Mouse (Mus musculus): Measurements from ENCODE around the gene Dguok. TPM values are rescaled to one million over a fixed set of nuclear protein-coding genes. Genes with fewer than 3 reads are reported as not detected.
A peak's percentile ranks its signal among the peaks of the same experiment; 100 is the strongest.

The Dguok gene
- total RNA-seq, 4 experiments from 2014 or later, result 46.1 to 62.6 (median 54.7) TPM

DNA sequence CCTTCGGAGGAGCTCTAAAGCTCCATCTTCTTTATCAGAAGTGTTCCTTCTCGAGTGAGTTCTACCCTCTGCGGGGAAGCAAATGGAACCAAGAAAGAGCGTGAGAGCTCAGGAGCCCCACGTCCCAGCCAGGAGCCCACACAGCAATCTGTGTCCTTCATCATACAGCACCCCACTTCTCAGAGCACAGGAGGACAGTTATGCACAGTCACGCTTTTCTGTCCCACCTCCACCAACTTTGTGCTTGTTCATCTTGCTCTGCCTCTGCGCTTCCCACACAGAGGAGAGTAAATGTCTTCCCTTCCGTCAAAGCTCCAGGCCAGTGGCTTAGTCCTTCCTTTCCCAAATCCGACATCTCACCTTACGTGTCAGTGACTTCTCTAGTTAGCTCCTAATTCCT lies 7.7 kb downstream of the Dguok start:
- no peak for DNase-seq

DNA sequence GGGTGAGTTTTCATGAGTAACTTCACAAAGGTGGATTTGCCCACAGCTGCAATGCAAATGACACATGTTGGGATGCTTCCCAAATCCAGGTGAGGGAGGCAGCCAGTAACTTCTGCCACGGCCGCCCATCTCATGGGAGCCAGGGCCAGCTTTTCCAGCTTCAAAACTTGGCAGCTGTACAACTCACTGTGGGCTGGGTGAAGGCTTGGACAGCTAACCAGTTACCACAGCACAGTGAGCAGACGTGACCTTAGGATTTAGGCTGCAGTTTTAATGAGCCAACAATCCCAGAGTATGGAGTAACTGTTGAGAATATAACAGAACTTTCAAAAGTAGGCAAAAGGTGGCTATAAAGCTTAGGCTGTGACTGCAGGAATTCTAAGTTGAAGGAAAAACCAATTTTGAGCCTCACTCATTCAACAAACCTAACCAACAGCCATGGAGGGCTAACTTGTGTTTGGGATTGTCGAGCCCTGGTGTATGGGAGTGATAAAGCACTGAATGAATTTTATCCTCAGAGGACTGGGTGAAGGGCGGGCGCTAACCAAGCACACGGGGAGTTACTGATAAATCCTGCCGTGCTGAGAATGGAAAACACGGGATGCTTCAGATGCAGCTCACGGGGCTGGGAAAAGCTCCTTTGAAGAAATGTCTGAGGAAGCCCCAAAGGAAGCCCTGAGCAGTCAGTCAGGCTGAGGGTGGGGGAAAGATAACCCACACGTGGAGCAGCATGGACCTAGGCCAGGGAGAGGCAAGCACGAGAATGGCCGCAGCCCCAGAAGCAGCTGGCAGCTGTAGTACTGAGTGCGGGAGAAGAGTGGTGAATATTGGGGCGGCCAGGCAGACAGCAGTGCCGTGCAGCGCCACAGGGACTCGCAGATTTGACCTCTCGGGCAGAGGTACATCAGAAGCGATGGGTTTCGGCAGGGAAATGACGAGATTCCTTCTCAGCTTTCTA lies 9.7 kb downstream of the Dguok start:
- peak; percentile 52 for DNase-seq

DNA sequence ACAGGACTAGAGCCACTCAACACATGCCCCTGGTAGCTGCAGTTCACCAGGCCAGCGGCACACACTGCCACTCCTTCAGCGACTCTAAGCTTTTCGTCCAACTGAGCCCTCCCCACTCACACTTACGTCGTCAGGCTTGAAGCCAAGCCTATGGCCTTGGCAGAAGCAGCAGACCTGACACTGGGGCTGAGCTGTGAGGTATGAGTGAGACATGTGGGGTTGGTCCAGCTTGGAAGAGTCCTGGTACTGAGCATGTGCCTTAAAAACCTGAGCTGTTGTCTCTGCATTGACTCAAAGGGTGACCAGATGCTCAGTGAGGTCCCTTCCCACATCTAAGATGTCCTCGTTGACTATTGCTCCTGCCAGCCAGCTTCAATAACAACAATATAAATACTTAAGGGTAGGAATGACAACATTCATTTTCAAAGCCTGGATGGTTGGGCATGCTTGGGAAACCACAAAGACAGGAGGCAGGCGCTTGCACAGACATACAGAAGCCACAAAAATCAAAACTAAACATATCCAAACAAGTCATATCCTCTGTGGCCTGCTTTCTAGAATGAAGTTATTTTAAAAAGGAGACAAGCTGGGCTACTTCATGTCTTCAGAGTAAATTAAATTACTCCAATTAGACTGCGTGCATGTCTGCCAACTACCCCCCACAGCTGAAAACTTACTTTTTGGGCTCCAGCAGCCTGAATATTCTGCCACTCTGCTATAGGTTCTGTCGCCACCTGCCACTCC lies 10.6 kb downstream of the Dguok start:
- DNase-seq, result peak; percentile 84

DNA sequence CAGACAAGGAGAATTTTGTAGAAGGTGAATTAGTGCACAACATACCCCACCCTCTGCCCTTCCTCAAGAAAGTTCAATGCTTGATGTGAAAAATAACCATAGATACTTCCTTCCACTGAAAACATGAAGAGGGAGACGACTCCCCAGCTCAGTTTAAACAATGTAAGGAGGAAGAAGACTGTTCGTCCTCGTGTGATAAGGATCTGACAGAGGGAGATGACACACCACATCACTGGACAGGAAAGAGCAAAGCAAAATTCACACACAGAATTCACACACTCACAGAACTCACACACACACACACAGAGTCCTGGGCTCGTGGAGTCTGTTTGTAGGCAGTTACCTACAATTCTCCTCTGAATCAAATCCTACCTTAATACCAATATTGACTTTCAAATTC lies 16.1 kb downstream of the Dguok start:
- DNase-seq, result no peak

DNA sequence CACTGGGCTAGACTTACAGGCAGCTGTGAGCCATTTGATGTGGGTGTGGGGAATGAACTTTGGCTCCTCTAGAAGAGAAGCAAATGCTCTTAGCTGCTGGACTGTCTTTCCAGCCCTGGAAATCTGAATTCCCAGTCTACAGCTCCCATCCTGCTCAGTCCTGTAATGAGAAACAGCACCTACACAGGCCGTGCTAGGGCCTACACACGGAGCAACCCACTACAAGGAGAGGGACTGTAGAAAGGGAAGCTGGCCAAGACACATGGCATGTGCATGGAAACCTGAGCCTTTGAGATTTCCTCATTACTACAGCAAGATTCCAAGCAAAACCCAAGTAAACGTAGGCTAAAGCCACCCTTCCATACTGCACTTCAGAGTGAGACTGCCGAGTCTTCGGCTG lies 18.6 kb downstream of the Dguok start:
- DNase-seq, result no peak

DNA sequence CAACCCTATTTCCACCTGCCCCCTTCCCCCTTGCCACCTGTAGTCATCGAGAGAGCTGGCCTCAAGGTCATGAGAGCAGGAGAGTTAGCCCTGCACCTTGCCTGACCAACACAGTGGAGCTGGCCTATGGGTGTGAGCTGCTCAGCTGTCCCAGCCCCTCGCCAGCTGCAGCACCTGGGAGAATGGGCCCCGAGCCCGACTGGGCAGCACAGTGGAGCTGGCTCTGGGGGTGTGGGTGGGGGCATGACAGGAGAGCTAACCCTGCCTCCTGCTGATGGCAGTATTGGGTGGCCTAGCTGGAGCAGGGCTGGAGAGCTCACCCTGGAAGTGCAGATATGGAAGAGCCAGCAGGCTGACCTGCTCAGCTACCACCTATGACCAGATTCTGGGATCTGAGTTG lies 19.5 kb downstream of the Dguok start:
- no peak for DNase-seq

DNA sequence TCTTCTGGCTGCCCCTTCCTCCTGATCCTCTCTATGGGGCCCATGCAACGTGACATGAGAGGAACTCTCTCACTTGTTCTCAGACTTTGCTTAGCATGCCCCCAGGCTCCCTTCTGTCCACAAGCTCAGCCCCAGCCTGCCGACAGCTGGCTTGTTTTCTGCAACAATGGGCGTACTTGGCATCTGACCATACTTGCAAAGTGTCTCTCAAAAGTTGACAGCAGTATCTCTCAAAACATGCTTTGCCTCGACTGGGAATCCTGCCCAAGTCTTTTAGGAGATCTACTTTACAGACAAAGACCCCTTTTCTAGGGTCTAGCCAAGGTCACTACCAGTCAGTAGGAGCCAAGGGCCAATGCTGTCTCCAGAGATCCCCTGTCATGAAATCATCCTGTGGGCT lies 20.9 kb downstream of the Dguok start:
- no peak for DNase-seq

DNA sequence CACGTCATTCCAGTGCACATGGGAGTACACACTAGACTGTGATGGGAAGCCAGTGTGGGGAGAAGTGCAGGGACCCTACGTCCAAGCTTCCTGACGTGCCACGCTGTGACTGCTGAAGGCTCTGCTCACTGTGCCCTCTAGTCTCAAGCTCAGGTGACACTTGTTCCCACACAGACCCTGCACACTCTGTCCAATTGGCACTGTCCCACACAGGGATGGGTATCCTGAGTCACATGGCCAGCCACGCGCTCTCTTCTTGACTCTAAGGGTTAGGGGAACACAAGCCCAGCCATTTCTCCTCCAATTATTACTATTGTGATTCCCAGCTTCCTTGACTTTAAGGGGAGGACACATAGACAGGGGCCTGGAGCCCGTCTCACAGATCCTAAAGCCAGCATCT lies 23.0 kb downstream of the Dguok start:
- no peak for DNase-seq

DNA sequence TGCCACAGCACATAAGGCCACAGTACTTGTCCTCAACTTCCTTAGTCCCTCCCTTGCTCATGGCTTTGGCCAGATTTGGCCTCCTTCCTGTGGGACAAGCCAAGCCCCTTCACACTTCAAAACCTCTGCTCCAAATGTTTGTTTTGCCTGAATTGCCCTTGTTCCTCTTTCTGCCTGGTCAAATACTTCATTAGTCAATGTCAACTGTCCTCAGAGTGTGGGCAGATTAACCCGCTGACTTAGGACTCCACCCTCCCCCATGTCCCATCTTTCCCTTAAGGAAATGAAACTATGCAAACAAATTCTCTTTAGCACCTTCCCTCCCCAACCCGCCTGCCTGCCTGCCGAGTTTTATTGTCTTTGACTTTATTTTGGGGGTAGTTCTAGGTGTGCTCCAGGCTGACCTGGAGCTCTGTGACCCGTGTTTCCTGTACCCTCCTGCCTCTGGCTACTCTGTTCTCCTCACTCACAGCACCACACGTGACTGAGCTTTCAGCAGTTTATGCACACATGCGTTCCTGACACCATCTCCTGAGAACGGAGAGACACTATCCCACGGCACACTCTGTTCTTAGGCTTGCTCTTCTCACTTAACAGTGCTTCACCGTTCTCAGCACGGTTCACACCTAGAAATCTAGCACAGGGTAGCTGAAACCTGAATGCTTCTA lies 24.2 kb downstream of the Dguok start:
- peak; percentile 19 for DNase-seq

DNA sequence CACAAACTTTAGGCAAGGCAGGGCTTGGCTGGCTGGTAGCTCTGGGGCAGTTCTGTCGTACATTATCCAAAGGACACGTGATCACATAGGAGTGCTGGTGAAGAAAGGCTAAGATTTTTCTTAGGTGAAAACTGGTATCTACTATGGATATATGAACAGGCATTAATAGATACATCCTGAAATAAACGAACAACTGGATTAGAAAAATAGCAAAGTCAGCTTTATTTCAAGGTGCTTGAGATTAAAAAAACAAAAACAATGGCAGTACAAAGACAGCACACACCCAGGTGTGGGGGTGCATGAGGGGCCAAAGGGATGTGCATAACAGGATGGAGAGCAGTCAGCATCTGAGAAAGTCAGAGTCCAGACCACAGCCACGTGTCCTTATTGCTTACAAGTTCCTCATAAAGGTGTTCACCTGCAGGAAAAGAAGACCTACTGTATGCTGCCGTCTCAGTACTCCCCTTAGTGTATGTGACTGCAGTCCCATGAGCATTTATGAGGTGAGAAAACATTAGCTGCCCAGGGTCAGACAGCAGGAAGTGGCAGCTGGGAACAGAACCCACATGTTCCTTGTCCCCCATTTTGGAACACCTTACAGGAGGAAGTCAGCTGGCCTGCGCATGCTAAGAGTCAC lies 26.6 kb downstream of the Dguok start:
- no peak for DNase-seq

DNA sequence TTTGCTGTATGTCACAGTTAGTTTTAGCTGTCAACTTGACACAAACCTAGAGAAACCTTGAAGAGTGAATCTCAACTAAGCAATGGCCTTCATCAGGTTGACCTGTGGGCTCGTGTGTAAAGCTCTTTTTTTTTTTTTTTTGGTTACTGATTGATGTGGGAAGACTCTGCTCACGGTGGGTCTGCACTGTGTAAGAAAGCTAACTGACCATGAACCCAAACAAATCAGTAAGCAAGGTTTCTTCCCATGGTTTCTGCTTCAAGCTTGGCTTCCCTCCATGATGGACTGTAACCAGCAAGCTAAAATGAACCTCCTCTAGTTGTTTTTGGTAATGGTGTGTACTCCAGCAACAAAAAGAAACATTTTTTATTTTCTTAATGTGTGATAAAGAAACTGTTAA lies 27.6 kb downstream of the Dguok start:
- no peak for DNase-seq

DNA sequence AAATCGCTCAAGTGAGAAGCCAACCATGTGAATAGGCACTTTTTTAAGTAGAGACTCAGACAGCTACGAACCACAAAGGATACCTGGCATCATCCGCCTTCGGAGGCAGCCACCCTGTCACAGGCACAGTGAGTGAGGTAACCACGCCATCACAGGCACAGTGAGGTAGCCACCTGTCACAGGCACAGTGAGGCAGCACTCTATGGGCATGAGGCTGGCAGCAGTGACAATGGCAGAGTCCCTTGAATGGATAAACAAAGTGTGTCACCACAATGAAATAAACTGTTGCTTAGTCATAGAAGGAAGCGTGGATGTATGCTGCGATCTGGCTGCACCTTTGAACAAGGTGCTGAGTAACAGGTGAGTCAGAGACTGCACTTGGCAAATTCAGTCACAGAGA lies 28.1 kb downstream of the Dguok start:
- no peak for DNase-seq

DNA sequence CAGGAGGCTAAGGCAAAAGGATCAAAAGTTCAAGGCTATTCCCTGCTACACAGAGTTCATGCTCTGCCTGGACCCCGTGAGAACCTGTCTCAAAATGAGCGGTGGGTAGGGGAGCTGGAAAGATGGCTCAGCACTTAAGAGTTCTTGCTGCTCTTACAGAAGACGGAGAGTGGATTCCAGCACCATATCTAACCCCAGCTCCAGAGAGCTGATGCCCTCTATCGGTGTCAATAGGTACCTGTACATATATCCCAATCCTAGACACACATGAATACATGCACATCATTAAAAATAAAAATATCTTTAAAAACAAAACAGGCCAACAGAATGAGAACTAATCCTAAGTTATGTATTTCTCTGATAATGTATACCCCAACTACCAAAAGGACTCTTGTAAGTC lies 28.6 kb downstream of the Dguok start:
- DNase-seq, result no peak

DNA sequence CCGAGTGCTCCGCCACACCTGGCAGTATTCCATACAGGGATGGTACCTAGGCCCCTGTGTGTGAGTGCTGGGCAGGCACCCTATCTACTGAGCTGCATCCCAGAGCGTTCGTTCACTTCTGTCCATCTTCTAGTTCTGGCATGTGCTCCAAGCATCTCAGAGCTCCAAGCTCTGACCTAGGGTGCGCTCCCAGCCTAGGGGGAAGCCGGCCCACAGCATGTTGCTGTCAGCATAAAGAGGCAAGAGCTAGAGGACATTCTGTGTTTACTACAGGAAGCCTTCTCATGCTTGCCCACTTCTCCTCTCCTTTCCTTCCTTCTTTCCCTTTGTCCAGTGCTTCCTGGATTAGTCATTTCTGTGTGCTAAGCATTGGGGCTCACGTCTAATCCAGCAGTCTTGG lies 31.3 kb downstream of the Dguok start:
- DNase-seq, result no peak

DNA sequence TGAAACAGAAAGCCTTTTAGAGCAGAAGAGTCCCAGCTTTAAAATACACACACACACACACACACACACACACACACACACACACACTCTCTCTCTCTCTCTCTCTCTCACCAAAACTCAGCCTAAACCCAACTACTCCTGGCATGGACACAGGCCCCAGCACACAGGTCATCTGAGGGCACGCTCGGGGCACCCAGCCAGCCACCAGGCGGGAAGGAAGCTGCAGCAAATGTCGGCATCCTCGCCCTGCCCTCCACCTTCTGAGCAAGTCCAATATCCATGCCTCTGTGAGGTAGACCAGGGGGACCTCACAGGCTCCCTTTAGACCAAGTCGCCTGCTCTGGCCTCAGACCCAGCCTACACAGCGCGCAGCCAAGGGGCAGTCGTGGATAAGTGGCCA lies 33.5 kb downstream of the Dguok start:
- DNase-seq, result peak; percentile 37

DNA sequence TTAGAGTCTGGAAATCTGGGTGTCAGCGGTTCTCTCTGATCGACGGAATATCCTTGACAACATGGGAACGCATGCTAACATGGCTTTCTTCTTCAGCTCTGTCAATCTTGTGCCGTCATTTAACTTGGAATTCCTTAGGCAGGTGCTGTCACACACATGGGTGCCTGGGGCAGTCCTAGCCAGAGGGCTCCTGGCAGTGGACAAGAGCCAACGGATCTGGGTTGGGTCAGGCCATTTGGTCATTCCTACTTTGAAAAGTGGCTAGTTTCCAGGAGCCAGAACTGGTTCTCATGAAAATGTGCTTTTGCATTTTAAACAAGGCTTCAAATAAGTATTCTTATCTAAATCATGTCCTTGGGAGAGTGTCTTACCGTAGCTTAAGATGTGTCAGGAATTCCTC lies 35.0 kb downstream of the Dguok start:
- no peak for DNase-seq

DNA sequence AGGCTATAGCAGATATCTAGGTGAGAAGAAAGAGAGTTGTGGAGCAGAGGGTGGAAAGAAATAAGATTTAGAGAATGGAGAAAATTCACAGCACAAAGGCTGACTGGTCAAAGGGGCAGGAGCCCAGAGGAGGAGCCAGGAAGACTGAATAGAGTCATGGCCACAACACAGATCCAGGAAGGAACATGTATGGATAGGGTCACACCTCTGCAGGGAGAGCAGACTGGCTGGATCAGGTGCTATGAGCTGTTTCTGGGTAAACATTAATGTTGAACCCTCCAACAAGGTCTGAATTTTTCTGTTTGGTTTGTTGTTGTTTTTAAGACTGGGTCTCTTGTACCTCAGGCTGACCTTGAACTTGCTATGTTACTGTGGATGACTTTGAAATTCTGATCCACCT lies 42.8 kb downstream of the Dguok start:
- DNase-seq, result no peak

DNA sequence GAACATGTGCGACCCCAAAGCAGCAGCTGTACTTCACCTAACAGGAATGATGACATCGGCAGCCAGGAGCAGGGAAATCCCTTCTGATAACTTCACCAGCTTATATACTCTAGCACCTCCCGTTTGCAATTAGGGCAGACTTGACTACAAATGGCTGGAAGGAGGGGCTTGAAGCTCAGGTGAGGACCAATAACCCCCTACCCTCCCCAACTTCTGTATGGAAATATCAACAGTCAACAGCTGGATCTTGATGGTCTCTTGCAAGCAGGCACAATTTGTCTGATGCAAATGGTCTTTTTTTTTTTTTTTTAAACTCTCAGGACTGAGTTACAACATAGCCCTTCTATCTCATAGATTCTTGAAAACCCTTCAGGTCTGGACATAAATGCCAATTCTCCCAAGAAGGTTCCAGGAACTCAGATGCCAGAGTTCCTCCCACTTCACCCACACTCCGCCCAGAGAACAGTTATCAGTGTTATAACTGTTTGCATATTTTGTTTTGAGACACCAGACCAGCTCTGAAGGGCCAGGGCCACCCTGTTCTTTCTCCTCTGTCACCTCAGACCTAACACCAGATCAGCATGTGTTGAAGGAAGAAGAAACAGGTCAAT lies 47.6 kb downstream of the Dguok start, which contains the start of gene Tet3:
Tet3 (minus strand) TSS at position 51 of the 611 bp plus-strand sequence.
- no peak for DNase-seq

DNA sequence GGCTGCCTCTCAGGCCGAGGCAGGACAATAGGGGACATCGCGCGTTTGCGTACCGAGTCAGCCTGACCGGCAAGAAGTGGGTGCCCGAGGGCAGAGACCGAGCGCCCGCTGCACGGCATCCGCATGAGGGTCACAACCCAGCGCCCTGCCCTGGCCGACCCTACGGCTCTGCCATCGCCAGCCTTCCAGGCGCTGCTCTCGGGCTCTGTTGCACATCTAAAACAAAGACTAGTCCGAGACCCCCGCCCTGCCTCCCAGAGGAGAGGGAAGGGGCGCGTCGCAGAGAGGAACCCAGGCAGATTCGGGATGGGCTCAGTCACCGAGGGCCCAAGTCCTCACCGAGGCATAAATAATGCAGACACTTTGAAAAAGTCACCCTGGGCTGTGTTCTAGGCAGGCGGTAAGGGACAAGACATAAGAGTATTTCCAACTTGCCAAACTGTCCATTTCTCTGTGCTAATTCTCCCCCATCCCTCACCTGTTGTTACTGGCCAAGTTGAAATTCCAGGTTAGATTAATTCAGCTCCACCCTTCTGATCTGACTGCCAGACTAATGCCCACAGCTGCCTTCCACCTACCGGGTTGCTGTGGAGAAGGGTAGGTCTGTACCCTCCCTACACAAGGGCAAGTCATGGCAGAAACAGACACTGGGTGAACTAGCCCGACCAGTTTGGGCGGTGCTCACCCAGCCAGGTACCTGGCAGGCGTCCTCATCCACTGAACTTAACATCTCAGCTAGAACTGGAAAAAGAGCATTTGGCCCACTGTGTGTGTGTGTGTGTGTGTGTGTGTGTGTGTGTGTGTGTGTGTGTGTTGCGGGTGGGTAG lies 49.6 kb downstream of the Dguok start:
- DNase-seq, result no peak

DNA sequence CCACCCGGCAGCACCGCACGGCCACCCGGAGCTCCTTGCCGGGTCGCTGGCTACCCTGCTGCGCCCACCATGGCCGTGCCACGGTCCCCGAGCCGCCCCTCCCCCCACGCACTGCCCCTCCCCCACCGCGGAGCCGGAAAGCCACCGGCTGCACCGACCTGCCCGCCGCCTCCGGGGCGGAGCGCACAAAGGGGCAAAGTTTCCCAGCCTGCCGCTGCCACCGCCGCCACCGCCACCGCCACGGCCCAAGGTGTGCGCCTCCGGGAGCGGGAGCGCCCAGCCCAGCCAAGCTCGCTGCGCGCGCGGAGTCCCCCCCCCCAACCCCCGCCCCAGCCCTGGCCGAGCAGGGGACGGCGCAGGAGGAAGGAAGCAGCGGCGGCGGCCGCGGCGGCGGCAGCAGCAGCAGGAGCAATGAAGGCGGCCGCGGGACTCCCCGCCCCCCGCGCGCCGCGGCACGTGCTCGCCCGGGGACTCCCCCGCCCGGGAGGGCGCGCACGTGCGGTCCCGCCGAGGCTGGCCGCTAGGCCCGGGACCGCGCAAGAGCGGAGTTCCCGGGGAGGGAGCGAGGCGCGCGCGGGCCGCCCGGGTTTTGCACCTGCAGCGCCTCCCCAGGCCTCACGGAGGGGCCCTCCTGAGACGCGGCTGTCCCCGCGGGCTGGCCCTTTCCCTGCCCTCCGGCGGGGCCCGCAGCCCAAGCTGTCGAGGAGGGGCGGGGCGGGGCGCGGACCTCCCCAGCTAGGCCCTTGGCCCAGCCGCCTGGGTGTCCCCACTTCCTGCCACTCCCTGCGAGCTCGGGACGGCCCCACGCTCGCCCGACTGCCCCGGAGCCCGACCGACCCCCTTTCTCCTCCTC lies 50.4 kb downstream of the Dguok start:
- DNase-seq, result peak; percentile 66
